Mouse (Mus musculus) embryonic fibroblast, embryonic 13.5 days (primary cell): ENCODE results near the gene Lyrm4. TPM values are rescaled to one million over a fixed set of nuclear protein-coding genes. Genes with fewer than 3 reads are reported as not detected.
"Not testable (repeated sequence)": the region's sequence is repeated elsewhere in the genome, so short reads cannot be mapped to it uniquely, and the experiment has no call there.

Experiments used
- H3K27ac ChIP-seq: 2 replicates; pipeline ENCODE4 v1.5.1; 2012; ENCODE audit warnings: low read length, control low read depth, inconsistent platforms; ENCODE audit not compliant: insufficient read depth
- H3K4me1 ChIP-seq: 2 replicates; pipeline ENCODE4 v1.6.1; 2011; ENCODE audit warnings: low read length; ENCODE audit not compliant: control insufficient read depth, insufficient read depth
- H3K4me3 ChIP-seq: 2 replicates; pipeline ENCODE4 v1.5.1; 2011; ENCODE audit warnings: mild to moderate bottlenecking, control low read depth, low read length; ENCODE audit not compliant: insufficient read depth
- CTCF ChIP-seq: IDR thresholded peaks from 2 replicates; pipeline ENCODE4 v1.5.1; 2011; ENCODE audit warnings: mild to moderate bottlenecking, control low read depth, low read length, moderate library complexity, borderline replicate concordance; ENCODE audit not compliant: insufficient read depth
- POLR2A ChIP-seq: IDR thresholded peaks from 2 replicates; pipeline ENCODE4 v1.6.1; 2011; ENCODE audit warnings: low read depth, mild to moderate bottlenecking, control low read depth, low read length, moderate library complexity
- polyA plus RNA-seq: library from polyadenylated mRNA; stranded (reverse); fragments of >200 nt; gene quantifications from 2 replicates; pipeline ENCODE4 v1.2.4, GENCODE M21; 2011; ENCODE audit warnings: low read depth; ENCODE audit not compliant: missing spikeins, insufficient read length

The Lyrm4 gene
- polyA plus RNA-seq, 1 experiment, result 8.2 TPM

GRCm38 (mm10) chr13:35997606-35998005, 119.7 kb downstream of the Lyrm4 start:
- no peak overlapping the region for H3K4me3 ChIP-seq
- no peaks in the 10 kb centered on the region for H3K4me1 ChIP-seq
- no peak overlapping the region for H3K27ac ChIP-seq
- TF ChIP-seq POLR2A, result no peak
- no peak for TF ChIP-seq CTCF

GRCm38 (mm10) chr13:35995696-35996426, 121.5 kb downstream of the Lyrm4 start:
- H3K27ac ChIP-seq, result no peak overlapping the region
- H3K4me1 ChIP-seq, result no peaks in the 10 kb centered on the region
- TF ChIP-seq POLR2A (no peak), CTCF (no peak)
- H3K4me3 ChIP-seq, result no peak overlapping the region

- TF ChIP-seq CTCF (no peak), POLR2A (no peak)
- Histone ChIP-seq H3K27ac (no peak overlapping the region), H3K4me1 (no peaks in the 10 kb centered on the region)
These were observed 122.1 kb downstream of the Lyrm4 start for GRCm38 (mm10) chr13:35995231-35995630.

GRCm38 (mm10) chr13:35994067-35994466, 123.3 kb downstream of the Lyrm4 start:
- Histone ChIP-seq H3K4me1 (no peaks in the 10 kb centered on the region), H3K4me3 (no peak overlapping the region), H3K27ac (no peak overlapping the region)
- no peak for TF ChIP-seq POLR2A
- TF ChIP-seq CTCF, result no peak

More at GRCm38 (mm10) chr13:35995231-35995630, 122.1 kb downstream of the Lyrm4 start:
- no peak overlapping the region for H3K4me3 ChIP-seq

DNA sequence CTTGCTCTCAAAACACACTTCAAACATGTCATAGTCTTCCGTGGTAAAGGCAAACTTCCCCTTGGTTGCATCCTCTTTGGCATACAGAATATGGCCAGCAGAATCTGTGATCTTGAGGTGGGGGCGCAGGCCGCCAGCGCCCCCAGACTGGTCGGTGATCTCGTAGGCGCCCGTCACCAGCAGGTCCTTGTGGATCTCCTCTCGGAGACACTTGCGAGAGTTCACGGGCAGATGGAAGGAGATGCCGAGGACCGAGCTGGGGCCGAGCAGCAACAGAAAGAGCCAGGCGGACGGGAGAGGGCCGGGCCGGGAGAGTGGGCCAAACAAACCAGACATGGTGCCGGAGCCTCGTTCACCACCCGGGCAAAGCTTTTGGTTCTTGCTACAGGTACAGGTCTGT, 126.1 kb downstream of the Lyrm4 start:
- H3K27ac ChIP-seq, H3K4me3 ChIP-seq, H3K4me1 ChIP-seq: not testable (repeated sequence)

DNA sequence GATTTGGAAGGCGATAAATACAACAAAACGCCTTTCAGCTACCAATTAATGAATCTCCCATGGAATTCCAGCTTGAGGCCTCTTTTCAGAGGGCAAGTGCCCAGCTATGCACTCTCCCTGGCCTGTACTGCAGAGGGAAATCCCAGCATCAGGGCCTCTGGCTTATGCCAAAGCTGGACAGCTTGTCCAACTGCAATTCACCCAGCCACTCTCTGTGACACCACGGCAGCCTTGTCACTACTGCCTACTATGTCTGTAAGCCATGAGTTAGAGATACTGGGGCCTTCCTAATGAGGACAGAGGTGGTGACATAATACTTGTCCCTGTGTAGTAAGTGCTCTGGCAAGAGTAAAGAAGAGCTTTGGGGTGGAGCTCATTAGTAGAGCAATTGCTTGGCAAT, 128.0 kb downstream of the Lyrm4 start:
- no peak overlapping the region for H3K27ac ChIP-seq
- H3K4me1 ChIP-seq, result no peaks in the 10 kb centered on the region
- H3K4me3 ChIP-seq, result no peak overlapping the region
- no peak for TF ChIP-seq CTCF
- TF ChIP-seq POLR2A, result no peak

DNA sequence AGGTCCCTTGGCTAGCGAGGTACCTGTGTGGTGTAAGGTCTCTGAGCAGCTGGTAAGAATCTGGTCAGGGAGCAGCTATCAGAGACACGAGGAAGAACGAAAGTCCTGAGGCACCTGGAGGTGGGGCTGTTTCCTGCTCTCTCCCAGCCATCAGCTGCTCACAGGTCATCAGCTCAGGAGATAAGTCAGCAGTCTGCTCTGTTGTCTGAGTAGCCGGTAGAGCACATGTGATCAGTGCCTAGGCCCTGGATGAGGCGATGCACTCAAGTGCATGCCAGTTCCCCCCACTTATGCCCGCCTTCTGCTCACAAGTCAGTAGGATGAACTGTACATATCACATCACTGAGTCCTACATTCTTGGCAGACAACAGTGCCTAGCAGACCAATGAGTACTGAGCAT, 134.3 kb downstream of the Lyrm4 start:
- Histone ChIP-seq H3K27ac (no peak overlapping the region), H3K4me1 (no peaks in the 10 kb centered on the region), H3K4me3 (no peak overlapping the region)
- TF ChIP-seq CTCF (no peak), POLR2A (no peak)

GRCm38 (mm10) chr13:35980471-35980870, 136.9 kb downstream of the Lyrm4 start:
- Histone ChIP-seq H3K4me3 (no peak overlapping the region), H3K27ac (no peak overlapping the region), H3K4me1 (no peaks in the 10 kb centered on the region)
- no peak for TF ChIP-seq POLR2A
- TF ChIP-seq CTCF, result no peak

DNA sequence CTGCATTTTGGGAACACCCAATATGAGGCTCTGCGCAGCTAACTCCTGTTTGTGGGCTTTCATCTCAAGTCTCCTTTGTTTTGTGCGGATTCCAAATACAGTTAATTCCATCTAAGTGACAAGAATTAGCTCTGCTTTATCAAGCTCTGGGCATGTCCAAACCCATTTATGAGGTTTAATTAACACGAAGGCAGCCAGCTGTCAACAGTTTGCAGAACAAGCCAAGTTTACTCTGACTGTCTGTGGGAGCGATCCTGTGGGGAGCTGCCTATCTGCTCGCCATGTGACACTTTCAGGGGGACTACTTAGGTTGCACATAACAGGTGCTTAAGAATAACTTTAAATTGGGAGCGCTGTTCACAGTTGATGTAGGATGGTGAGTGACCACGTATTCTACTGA, 140.4 kb downstream of the Lyrm4 start:
- no peak overlapping the region for H3K4me3 ChIP-seq
- no peaks in the 10 kb centered on the region for H3K4me1 ChIP-seq
- TF ChIP-seq POLR2A (no peak), CTCF (no peak)
- no peak overlapping the region for H3K27ac ChIP-seq

DNA sequence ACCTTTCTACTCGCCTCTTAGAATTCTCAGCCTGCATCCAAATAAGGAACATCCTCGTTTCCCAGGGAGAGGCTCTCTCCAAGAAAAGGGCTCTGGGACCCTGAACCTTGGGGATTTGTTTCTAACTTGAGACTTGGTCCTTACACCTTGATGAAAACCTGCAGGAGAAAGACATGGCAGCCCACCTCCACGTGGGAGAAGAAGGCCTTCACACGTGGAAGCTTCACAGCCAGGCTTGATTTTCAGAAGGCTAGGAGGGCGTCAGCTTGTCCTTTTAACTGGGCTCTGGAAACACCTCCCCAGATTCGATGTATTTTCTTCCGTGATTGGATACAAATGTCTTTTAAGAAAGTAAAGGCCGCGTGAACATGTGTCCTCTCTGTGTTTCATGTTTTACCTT, 147.5 kb downstream of the Lyrm4 start:
- TF ChIP-seq CTCF (no peak), POLR2A (no peak)
- Histone ChIP-seq H3K4me1 (no peaks in the 10 kb centered on the region), H3K4me3 (peak overlapping the region; percentile 52; the same call in 1 of the 2 replicates), H3K27ac (no peak overlapping the region)

DNA sequence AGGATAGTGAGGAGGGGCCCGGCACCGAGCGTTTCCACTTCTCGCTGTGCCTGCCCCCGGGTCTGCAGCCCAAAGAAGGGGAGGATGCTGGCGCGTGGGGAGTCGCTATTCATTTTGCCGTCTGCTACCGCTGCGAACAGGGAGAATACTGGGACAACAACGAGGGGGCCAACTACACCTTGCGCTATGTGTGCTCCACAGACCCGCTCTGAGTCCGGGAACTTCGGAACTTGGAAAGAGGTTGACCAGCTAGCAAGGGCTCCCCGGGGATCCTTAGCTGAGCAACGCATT, 147.9 kb downstream of the Lyrm4 start:
- peak overlapping the region; percentile 52 for H3K4me3 ChIP-seq
- H3K4me1 ChIP-seq, result no peaks in the 10 kb centered on the region
- H3K27ac ChIP-seq, result no peak overlapping the region
- TF ChIP-seq POLR2A (no peak), CTCF (no peak)
